Comparison of ENCODE assay signal across 26 mouse cellular contexts in the genomic region with DNA sequence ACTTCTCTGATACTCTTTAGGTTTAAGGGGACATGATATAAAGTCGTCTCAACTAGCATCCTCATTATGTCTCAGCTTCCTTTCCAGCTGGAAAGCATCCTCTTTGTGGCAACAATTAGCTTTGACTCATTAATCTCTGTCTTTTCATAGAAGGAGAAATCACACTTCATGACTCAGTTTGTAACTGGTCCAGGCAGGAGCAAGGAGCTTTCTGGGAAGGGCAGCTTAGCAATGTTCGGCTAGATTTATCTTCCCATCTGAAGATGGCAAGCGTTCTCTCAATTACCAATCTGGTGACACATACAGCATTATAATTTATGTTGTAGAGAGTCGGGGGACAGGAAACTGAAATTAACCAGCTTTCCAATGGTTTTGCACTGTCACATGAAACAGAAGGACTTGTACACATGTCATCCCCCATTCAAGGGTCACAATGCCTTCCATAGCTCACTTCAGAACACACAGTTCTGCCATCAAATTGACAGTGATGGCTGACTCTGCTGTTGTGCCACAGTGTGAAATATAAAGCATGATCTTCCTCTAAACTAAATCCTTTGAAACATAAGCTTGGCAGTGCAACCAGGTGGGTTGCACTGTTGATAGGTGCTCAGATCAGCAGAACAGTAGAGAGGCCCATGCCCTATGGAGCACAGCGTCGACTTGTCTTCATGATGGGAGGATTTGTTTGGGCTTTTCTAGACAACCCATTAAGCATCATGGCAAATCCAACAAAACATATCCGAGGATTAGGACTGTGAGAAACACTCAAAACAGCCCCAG.
"Had no signal": no experiment of that assay in that cellular context is flagged by ENCODE, and none has a peak within 500 bp of the region (broad histone marks: within the 10 kb centered on the region; RNA-seq: fewer than 3 reads in every experiment).

No protein-coding gene starts in this region.

- H3K36me3 ChIP-seq: heart, embryonic 10.5 days; hindbrain, embryonic 10.5 days; hindbrain, embryonic 12.5 days; intestine, embryonic 15.5 days; limb, embryonic 10.5 days; limb, embryonic 12.5 days; liver, embryonic 13.5 days; liver, embryonic 15.5 days had no signal

- H3K9ac ChIP-seq: heart, embryonic 12.5 days; hindbrain, embryonic 12.5 days; hindbrain, embryonic 14.5 days; intestine, embryonic 15.5 days; limb, embryonic 12.5 days; liver, embryonic 13.5 days; liver, embryonic 15.5 days; liver, postnatal 0 days had no signal

- H3K4me3 ChIP-seq: gastrocnemius, adult 2 months; heart, embryonic 10.5 days; heart, embryonic 12.5 days; hindbrain, embryonic 10.5 days; hindbrain, embryonic 12.5 days; intestine, embryonic 15.5 days; layer of hippocampus, adult 2 months; left cerebral cortex, adult 2 months; limb, embryonic 10.5 days; limb, embryonic 12.5 days; liver, embryonic 13.5 days; liver, embryonic 15.5 days had no signal

- DNase-seq: gastrocnemius, adult 2 months; gastrocnemius, postnatal 10 days; gastrocnemius, postnatal 25 days; heart, adult 18-20 months; heart, postnatal 10 days; heart, postnatal 4 days; kidney, adult 9 months; kidney, postnatal 36 days; liver; liver, embryonic 13.5 days; liver, postnatal 0 days had no signal

- ATAC-seq: hindbrain, embryonic 16.5 days; inflammation-experienced regulatory T-cells, adult 6 months; intestine, embryonic 15.5 days; intestine, postnatal 0 days; liver, postnatal 0 days had no signal

- H3K9me3 ChIP-seq: heart, embryonic 10.5 days; hindbrain, embryonic 12.5 days; intestine, embryonic 15.5 days; limb, embryonic 10.5 days; limb, embryonic 12.5 days; liver, embryonic 13.5 days; liver, embryonic 15.5 days had no signal

- H3K27me3 ChIP-seq: heart, embryonic 12.5 days; hindbrain, embryonic 12.5 days; intestine, embryonic 15.5 days; limb, embryonic 12.5 days; liver, embryonic 13.5 days; liver, embryonic 15.5 days had no signal

- H3K4me1 ChIP-seq: heart, embryonic 10.5 days; heart, embryonic 12.5 days; hindbrain, embryonic 10.5 days; hindbrain, embryonic 12.5 days; intestine, embryonic 15.5 days; limb, embryonic 10.5 days; limb, embryonic 12.5 days; liver, embryonic 13.5 days; liver, embryonic 15.5 days had no signal

- H3K27ac ChIP-seq: gastrocnemius, adult 2 months; heart, embryonic 10.5 days; hindbrain, embryonic 10.5 days; hindbrain, embryonic 12.5 days; hindbrain, embryonic 14.5 days; intestine, embryonic 15.5 days; layer of hippocampus, adult 2 months; left cerebral cortex, adult 2 months; limb, embryonic 10.5 days; limb, embryonic 12.5 days; liver, embryonic 13.5 days; liver, embryonic 15.5 days had no signal

- H3K4me2 ChIP-seq: heart, embryonic 12.5 days; hindbrain, embryonic 12.5 days; hindbrain, embryonic 14.5 days; intestine, embryonic 15.5 days; limb, embryonic 12.5 days; liver, embryonic 11.5 days; liver, embryonic 13.5 days; liver, embryonic 15.5 days had no signal
